ENCODE assay signal across 11 mouse cellular contexts in genomic region chr16:62858018-62858417, GRCm38 (mm10). TPM values are rescaled to one million over a fixed set of nuclear protein-coding genes. Genes with fewer than 3 reads are reported as not detected.
DNase-seq lines count a peak whose midpoint lies in the region; ATAC-seq and TF ChIP-seq lines count a peak whose summit lies in the region.
"Had no signal": no experiment of that assay in that cellular context is flagged by ENCODE, and none has a peak within 500 bp of the region (broad histone marks: within the 10 kb centered on the region; RNA-seq: fewer than 3 reads in every experiment).

No protein-coding gene starts in this region.

- H3K4me1 ChIP-seq in heart, postnatal 0 days (ENCODE audit: control insufficient read depth, insufficient read depth) = no peaks in the 10 kb centered on the region

- no peaks in the 10 kb centered on the region for H3K27me3 ChIP-seq in heart, postnatal 0 days (ENCODE audit: control insufficient read depth, insufficient read depth, low read length)
- H3K27me3 ChIP-seq: neural tube, embryonic 15.5 days had no signal

- H3K36me3 ChIP-seq in heart, postnatal 0 days (replicated peaks; ENCODE audit: control insufficient read depth, insufficient read depth, low read length) = no peaks in the 10 kb centered on the region
- H3K36me3 ChIP-seq: neural tube, embryonic 15.5 days had no signal

- ATAC-seq in heart, postnatal 0 days (ENCODE audit: insufficient read depth, low read depth) = no peak

- no peak overlapping the region for H3K4me3 ChIP-seq in heart, postnatal 0 days (ENCODE audit: low read depth, low read length)
- H3K4me3 ChIP-seq: neural tube, embryonic 15.5 days had no signal

- no peaks in the 10 kb centered on the region for H3K9me3 ChIP-seq in heart, postnatal 0 days (replicated peaks; ENCODE audit: control insufficient read depth, low read length)
- H3K9me3 ChIP-seq: neural tube, embryonic 15.5 days had no signal

- DNase-seq in heart, postnatal 0 days (ENCODE audit: low spot score) = no peak
- no peak for DNase-seq in heart, postnatal 25 days (ENCODE audit: low spot score)
- DNase-seq in right cerebral cortex, adult 2 months (ENCODE audit: low spot score in 2 of 2) = peak; percentile 11 to 33
- DNase-seq in right cerebral cortex, postnatal 14 days = no peak
- DNase-seq in kidney, postnatal 14 days = peak; percentile 14
- DNase-seq in urinary bladder, postnatal 4 days (ENCODE audit: low spot score in 2 of 2) = no peak
- no peak for DNase-seq in thymus, adult 18-20 months
- no peak for DNase-seq in left cerebral cortex, postnatal 10 days (ENCODE audit: extremely low spot score in 1 of 2, low spot score in 2 of 2)
- DNase-seq: cerebellum, adult 18-20 months had no signal

- H3K9ac ChIP-seq in heart, postnatal 0 days (replicated peaks; ENCODE audit: low read depth, low read length) = no peak overlapping the region
- H3K9ac ChIP-seq: neural tube, embryonic 15.5 days had no signal

- H3K4me2 ChIP-seq in heart, postnatal 0 days (ENCODE audit: low read depth, low read length) = no peak overlapping the region
- H3K4me2 ChIP-seq: neural tube, embryonic 15.5 days had no signal

- no peak for TF ChIP-seq EP300 in heart, postnatal 0 days (IDR thresholded peaks at IDR 0.05; ENCODE audit: low read depth)

- peak; percentile 35; the same call in 1 of the 2 replicates for TF ChIP-seq CTCF in heart, postnatal 0 days (IDR thresholded peaks at IDR 0.05; ENCODE audit: low read depth)

- 82% methylated on average over 1 of the region's 1 CpGs for WGBS in heart, postnatal 0 days

- intact Hi-C loops in heart, postnatal 25 days (cut with DNase I) = loop anchor here (10.0 kb wide), 1 partner anchor 1917 kb away; the partner anchor contains the start of gene 4930453N24Rik
- intact Hi-C loops in left cerebral cortex, postnatal 10 days (cut with DNase I) = no loop called here

- no peak overlapping the region for H3K27ac ChIP-seq in heart, postnatal 0 days (ENCODE audit: low read depth)
- H3K27ac ChIP-seq: neural tube, embryonic 15.5 days had no signal

RNA-seq across cellular contexts. Expression of gene Pros1, which starts 3.9 kb away (rescaled TPM):
- 16.4 and 31.8 TPM in 2 replicates for total RNA-seq in heart, postnatal 0 days (2014; rRNA removed; ENCODE audit: low replicate concordance)
- polyA plus RNA-seq in heart, postnatal 0 days (2015; fragmentation: Nextera tagmentation; extraction: Ambion mirVana) = 16.2 and 17.9 TPM in 2 replicates
- total RNA-seq in heart, postnatal 25 days (2021) = 10 to 100 TPM; 15.6 to 19.1 TPM
- 1 to 10 TPM; 8.4 to 8.5 TPM for total RNA-seq in left cerebral cortex, postnatal 10 days (2021)

RNA-seq across cellular contexts. Expression of gene Arl13b, which starts 11.2 kb away (rescaled TPM):
- 4.7 and 7.1 TPM in 2 replicates for total RNA-seq in heart, postnatal 0 days (2014; rRNA removed; ENCODE audit: low replicate concordance)
- polyA plus RNA-seq in heart, postnatal 0 days (2015; fragmentation: Nextera tagmentation; extraction: Ambion mirVana) = 8.8 and 8.9 TPM in 2 replicates
- 10 to 100 TPM; 10.2 to 11.4 TPM for total RNA-seq in heart, postnatal 25 days (2021)
- total RNA-seq in left cerebral cortex, postnatal 10 days (2021) = 10 to 100 TPM in 1 of 2 experiments, 1 to 10 TPM in 1; 9.4 to 12.6 TPM

RNA-seq across cellular contexts. Expression of gene Stx19, which starts 43.5 kb away (rescaled TPM):
- total RNA-seq in heart, postnatal 0 days (2014; rRNA removed; ENCODE audit: low replicate concordance) = not detected in 2 replicates
- polyA plus RNA-seq in heart, postnatal 0 days (2015; fragmentation: Nextera tagmentation; extraction: Ambion mirVana) = 0.07 and 0.18 TPM in 2 replicates
- total RNA-seq in heart, postnatal 25 days (2021) = not detected
- total RNA-seq in left cerebral cortex, postnatal 10 days (2021) = not detected
- total RNA-seq: heart, adult 18-20 months had no signal

Comparison
In these comparisons a context has a peak if more than half of its experiments do, and no peak if none do; other contexts are left out.
1. DNase-seq: peak in right cerebral cortex, adult 2 months (2 of 2) and kidney, postnatal 14 days (single experiment); none in heart, postnatal 0 days (single experiment), heart, postnatal 25 days (single experiment), right cerebral cortex, postnatal 14 days (single experiment), urinary bladder, postnatal 4 days (0 of 2), thymus, adult 18-20 months (0 of 2) and left cerebral cortex, postnatal 10 days (0 of 2).